Mouse (Mus musculus) midbrain, embryonic 16.5 days (tissue): ENCODE results near the gene Tmem150b. TPM values are rescaled to one million over a fixed set of nuclear protein-coding genes. Genes with fewer than 3 reads are reported as not detected.

Experiments
- ATAC-seq: fragments of 200-750 bp; cut with Nextera tagmentation; 2 replicates; pipeline ENCODE4 v1.8.0; 2017; ENCODE audit warnings: moderate TSS enrichment
- H3K27ac ChIP-seq: fragments of 300-500 bp; sonication (generic); 2 replicates; pipeline ENCODE4 v1.5.1; 2014; ENCODE audit warnings: mild to moderate bottlenecking, low read length, mixed read lengths
- H3K27me3 ChIP-seq: fragments of 300-500 bp; sonication (generic); 2 replicates; pipeline ENCODE4 v1.6.1; 2014; ENCODE audit warnings: low read depth, low read length, mixed read lengths; ENCODE audit not compliant: control insufficient read depth, insufficient read depth
- H3K36me3 ChIP-seq: fragments of 300-500 bp; sonication (generic); 2 replicates; pipeline ENCODE4 v1.6.1; 2014; ENCODE audit warnings: mild to moderate bottlenecking, low read length, moderate library complexity, mixed read lengths; ENCODE audit not compliant: control insufficient read depth, insufficient read depth
- H3K4me1 ChIP-seq: fragments of 300-500 bp; sonication (generic); 2 replicates; pipeline ENCODE4 v1.6.1; 2014; ENCODE audit warnings: mild to moderate bottlenecking, low read length, mixed read lengths; ENCODE audit not compliant: control insufficient read depth, insufficient read depth
- H3K4me2 ChIP-seq: fragments of 300-500 bp; sonication (generic); 2 replicates; pipeline ENCODE4 v1.6.1; 2014; ENCODE audit warnings: mild to moderate bottlenecking, low read length, mixed read lengths
- H3K4me3 ChIP-seq: fragments of 300-500 bp; sonication (generic); 2 replicates; pipeline ENCODE4 v1.5.1; 2014; ENCODE audit warnings: low read depth, mild to moderate bottlenecking, low read length, moderate library complexity, mixed read lengths
- H3K9ac ChIP-seq: fragments of 300-500 bp; sonication (generic); 2 replicates; pipeline ENCODE4 v1.6.1; 2014; ENCODE audit warnings: low read depth, low read length, mixed read lengths
- H3K9me3 ChIP-seq: fragments of 300-500 bp; sonication (generic); replicated peaks from 2 replicates; pipeline ENCODE4 v1.6.1; 2014; ENCODE audit warnings: mild to moderate bottlenecking, low read length, mixed read lengths; ENCODE audit not compliant: control insufficient read depth, poor library complexity, severe bottlenecking
- WGBS: fragments of 180-500 bp; shearing (Covaris S2); extraction: QIAGEN DNeasy Blood & Tissue Kit; methylation state at CpG from one replicate; pipeline ENCODE4 v1.1.7; 2014; 5-methylcytosine and 5-hydroxymethylcytosine counted together
- polyA plus RNA-seq: library from polyadenylated mRNA; unstranded; fragments of >200 nt; fragmentation: Nextera tagmentation; extraction: Ambion mirVana; gene quantifications from 2 replicates; pipeline ENCODE4 v1.2.1, GENCODE M21; 2015

The Tmem150b gene
- polyA plus RNA-seq, 1 experiment from 2014 or later, result 0.25 TPM

- Histone ChIP-seq H3K36me3 (peaks cover 14% of the 10 kb centered on the region), H3K4me1 (peaks cover 11% of the 10 kb centered on the region), H3K27me3 (no peaks in the 10 kb centered on the region), H3K9ac (no peak overlapping the region), H3K4me3 (no peak overlapping the region), H3K9me3 (no peaks in the 10 kb centered on the region), H3K27ac (no peak overlapping the region), H3K4me2 (no peak overlapping the region)
- no peak for ATAC-seq
- 92% methylated on average over 5 of the region's 5 CpGs for WGBS
These were observed 41.7 kb downstream of the Tmem150b start for GRCm38 (mm10) chr7:4683307-4683706.

GRCm38 (mm10) chr7:4675200-4675599, 49.8 kb downstream of the Tmem150b start:
- Histone ChIP-seq H3K4me1 (no peaks in the 10 kb centered on the region), H3K4me3 (no peak overlapping the region), H3K9ac (no peak overlapping the region), H3K27ac (no peak overlapping the region), H3K4me2 (no peak overlapping the region), H3K27me3 (no peaks in the 10 kb centered on the region), H3K36me3 (peaks cover 25% of the 10 kb centered on the region), H3K9me3 (no peaks in the 10 kb centered on the region)
- WGBS, result 95% methylated on average over 7 of the region's 7 CpGs
- no peak for ATAC-seq

GRCm38 (mm10) chr7:4674114-4674731, 50.8 kb downstream of the Tmem150b start:
- Histone ChIP-seq H3K27ac (no peak overlapping the region), H3K4me2 (no peak overlapping the region), H3K4me1 (no peaks in the 10 kb centered on the region), H3K27me3 (no peaks in the 10 kb centered on the region), H3K4me3 (no peak overlapping the region), H3K9ac (no peak overlapping the region), H3K9me3 (no peaks in the 10 kb centered on the region), H3K36me3 (peaks cover 26% of the 10 kb centered on the region)
- ATAC-seq, result no peak
- WGBS, result 96% methylated on average over 12 of the region's 12 CpGs

- H3K4me3 ChIP-seq, result no peak overlapping the region
- H3K27ac ChIP-seq, result no peak overlapping the region
- H3K9me3 ChIP-seq, result no peaks in the 10 kb centered on the region
- peaks cover 22% of the 10 kb centered on the region for H3K36me3 ChIP-seq
- no peak for ATAC-seq
- WGBS, result 80% methylated on average over 4 of the region's 4 CpGs
- no peaks in the 10 kb centered on the region for H3K27me3 ChIP-seq
- H3K4me1 ChIP-seq, result no peaks in the 10 kb centered on the region
- no peak overlapping the region for H3K4me2 ChIP-seq
- H3K9ac ChIP-seq, result no peak overlapping the region
These were observed 53.1 kb downstream of the Tmem150b start for GRCm38 (mm10) chr7:4671956-4672355.

DNA sequence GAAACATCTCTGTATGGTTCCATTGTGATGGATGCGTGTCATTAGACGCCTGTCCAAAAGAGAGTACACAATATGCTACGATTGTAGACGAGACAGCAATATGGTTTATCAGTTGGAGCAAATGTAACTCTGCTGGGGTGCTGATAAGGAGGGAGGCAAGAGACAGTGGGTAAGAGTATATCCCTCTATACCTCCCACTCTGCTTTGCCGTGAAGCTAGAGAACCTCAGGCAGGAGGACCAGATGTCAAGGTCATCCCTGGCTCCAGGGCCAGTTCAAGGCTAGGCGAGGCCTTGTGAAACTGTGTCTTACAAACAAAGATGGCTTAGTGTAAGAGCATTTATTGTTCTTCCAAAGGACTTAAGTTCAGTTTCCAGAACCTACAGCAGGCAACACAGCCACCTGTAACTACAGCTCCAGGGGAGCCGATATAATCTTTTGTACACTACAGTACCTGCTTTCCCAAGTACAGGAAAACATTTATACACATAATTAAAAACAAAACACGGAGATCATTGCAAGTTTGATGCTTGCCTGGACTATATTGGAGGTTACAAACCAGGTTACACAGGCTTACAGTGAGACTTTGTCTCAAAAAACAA, 54.3 kb downstream of the Tmem150b start:
- peaks cover 25% of the 10 kb centered on the region for H3K36me3 ChIP-seq
- ATAC-seq, result no peak

DNA sequence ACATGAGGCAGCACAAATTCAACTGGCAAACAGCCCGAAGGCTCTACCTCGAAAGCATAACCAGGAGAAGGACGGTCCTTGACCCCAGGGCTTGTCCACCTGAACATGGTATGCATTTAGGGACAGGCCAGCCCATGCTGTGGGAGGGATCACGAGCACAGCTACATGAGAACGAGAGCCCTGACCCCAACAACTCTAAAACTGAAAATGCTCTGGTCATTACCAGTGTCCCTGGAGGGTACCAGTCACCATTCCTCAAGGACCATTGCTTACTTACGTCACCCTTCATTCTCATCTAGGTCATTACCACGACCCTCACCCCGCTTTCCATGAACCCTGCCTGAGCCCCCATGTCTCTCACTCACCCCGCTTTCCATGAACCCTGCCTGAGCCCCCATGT, 55.9 kb downstream of the Tmem150b start:
- peaks cover 23% of the 10 kb centered on the region for H3K36me3 ChIP-seq
- no peak overlapping the region for H3K4me3 ChIP-seq
- 95% methylated on average over 9 of the region's 9 CpGs for WGBS
- H3K27ac ChIP-seq, result no peak overlapping the region
- no peak for ATAC-seq
- H3K27me3 ChIP-seq, result no peaks in the 10 kb centered on the region
- H3K9me3 ChIP-seq, result no peaks in the 10 kb centered on the region
- no peaks in the 10 kb centered on the region for H3K4me1 ChIP-seq
- H3K9ac ChIP-seq, result no peak overlapping the region
- H3K4me2 ChIP-seq, result no peak overlapping the region

More for the DNA sequence above, 54.3 kb downstream of the Tmem150b start:
- Histone ChIP-seq H3K9ac (no peak overlapping the region), H3K27me3 (no peaks in the 10 kb centered on the region), H3K4me2 (no peak overlapping the region), H3K27ac (no peak overlapping the region), H3K4me3 (no peak overlapping the region), H3K9me3 (no peaks in the 10 kb centered on the region), H3K4me1 (no peaks in the 10 kb centered on the region)
- 94% methylated on average over 8 of the region's 8 CpGs for WGBS

DNA sequence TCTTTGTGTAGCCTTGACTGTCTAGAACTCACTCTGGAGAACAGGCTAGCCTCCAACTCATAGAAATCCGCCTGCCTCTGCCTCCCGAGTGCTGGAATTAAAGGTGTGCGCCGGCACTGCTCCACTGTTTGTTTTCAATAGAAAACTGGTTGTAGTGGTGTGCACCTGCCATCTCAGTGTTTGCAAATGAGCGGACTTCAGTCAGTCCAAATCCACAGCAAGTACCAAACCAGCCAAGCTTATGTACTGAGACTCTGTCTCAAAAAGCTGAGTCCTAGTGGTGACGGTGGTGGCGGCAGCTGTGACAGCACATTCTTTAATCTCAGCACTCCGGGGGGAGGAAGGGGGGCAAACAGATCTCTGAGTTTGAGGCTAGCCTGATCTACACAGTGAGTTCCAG, 56.5 kb downstream of the Tmem150b start:
- WGBS, result 92% methylated on average over 8 of the region's 8 CpGs
- peaks cover 25% of the 10 kb centered on the region for H3K36me3 ChIP-seq
- no peak overlapping the region for H3K9ac ChIP-seq

GRCm38 (mm10) chr7:4666871-4667270, 58.2 kb downstream of the Tmem150b start:
- Histone ChIP-seq H3K36me3 (peaks cover 33% of the 10 kb centered on the region), H3K9ac (no peak overlapping the region)
- ATAC-seq, result no peak

More for the DNA sequence above, 56.5 kb downstream of the Tmem150b start:
- Histone ChIP-seq H3K4me3 (no peak overlapping the region), H3K27me3 (no peaks in the 10 kb centered on the region), H3K9me3 (no peaks in the 10 kb centered on the region), H3K4me2 (no peak overlapping the region), H3K4me1 (no peaks in the 10 kb centered on the region), H3K27ac (no peak overlapping the region)
- ATAC-seq, result no peak

DNA sequence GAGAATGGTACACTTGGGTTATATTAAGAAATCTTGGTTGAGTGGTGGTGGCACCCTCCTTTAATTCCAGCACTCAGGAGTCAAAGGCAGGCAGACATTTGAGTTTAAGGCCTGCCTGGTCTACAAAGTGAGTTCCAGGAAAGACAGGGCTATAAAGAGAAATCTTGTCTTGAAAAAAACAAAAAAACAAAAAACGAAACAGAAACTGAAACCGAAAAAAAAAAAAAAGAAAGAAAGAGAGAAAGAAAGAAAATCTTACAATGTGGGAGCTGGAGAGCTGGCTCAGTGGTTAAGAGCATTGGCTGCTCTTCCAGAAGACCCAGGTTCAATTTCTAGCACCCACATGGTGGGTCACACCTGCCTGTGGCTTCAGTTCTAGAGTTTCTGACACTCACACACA, 61.3 kb downstream of the Tmem150b start:
- H3K4me3 ChIP-seq, result no peak overlapping the region
- H3K4me2 ChIP-seq, result no peak overlapping the region
- WGBS, result 91% methylated on average over 2 of the region's 2 CpGs
- peaks cover 10% of the 10 kb centered on the region for H3K4me1 ChIP-seq
- no peak for ATAC-seq
- peaks cover 20% of the 10 kb centered on the region for H3K36me3 ChIP-seq
- no peaks in the 10 kb centered on the region for H3K9me3 ChIP-seq
- H3K27ac ChIP-seq, result no peak overlapping the region
- H3K9ac ChIP-seq, result no peak overlapping the region
- no peaks in the 10 kb centered on the region for H3K27me3 ChIP-seq

More at GRCm38 (mm10) chr7:4666871-4667270, 58.2 kb downstream of the Tmem150b start:
- no peaks in the 10 kb centered on the region for H3K4me1 ChIP-seq
- no peaks in the 10 kb centered on the region for H3K9me3 ChIP-seq
- 96% methylated on average over 5 of the region's 5 CpGs for WGBS
- no peak overlapping the region for H3K4me2 ChIP-seq
- no peak overlapping the region for H3K27ac ChIP-seq
- no peaks in the 10 kb centered on the region for H3K27me3 ChIP-seq
- no peak overlapping the region for H3K4me3 ChIP-seq
